8 mouse cellular contexts compared by ENCODE assay signal in genomic region chr5:81020281-81021005, GRCm38 (mm10). TPM values are rescaled to one million over a fixed set of nuclear protein-coding genes. Genes with fewer than 3 reads are reported as not detected.
DNase-seq lines count a peak whose midpoint lies in the region; ATAC-seq lines count a peak whose summit lies in the region.

No protein-coding gene starts in this region.

- peak; percentile 1 to 26 for DNase-seq in urinary bladder, adult 18-20 months (ENCODE audit: low spot score in 2 of 2)
- DNase-seq in urinary bladder, postnatal 10 days (ENCODE audit: low spot score), result no peak
- peak; percentile 81 for DNase-seq in embryonic facial prominence, embryonic 14.5 days (ENCODE audit: low spot score)
- peak; percentile 51 for DNase-seq in kidney, postnatal 14 days
- no peak for DNase-seq in liver, embryonic 13.5 days
- peak; percentile 83 for DNase-seq in neural tube, embryonic 11.5 days (ENCODE audit: low spot score)
- DNase-seq in urinary bladder, postnatal 36 days (ENCODE audit: low spot score in 2 of 2), result peak; percentile 12 to 25

- peak; percentile 42 for ATAC-seq in embryonic facial prominence, embryonic 14.5 days (ENCODE audit: low read depth)
- no peak for ATAC-seq in heart, embryonic 13.5 days (ENCODE audit: extremely low read depth, insufficient number of reproducible peaks, low FRiP score, low TSS enrichment)
- ATAC-seq in liver, embryonic 13.5 days (ENCODE audit: low read depth), result no peak
- peak; percentile 62 for ATAC-seq in neural tube, embryonic 11.5 days (ENCODE audit: insufficient read depth, low FRiP score, low TSS enrichment)

- H3K9ac ChIP-seq in embryonic facial prominence, embryonic 14.5 days (ENCODE audit: low read depth, low read length), result peak overlapping the region; percentile 82
- H3K9ac ChIP-seq in heart, embryonic 13.5 days, result peak overlapping the region; percentile 89
- no peak overlapping the region for H3K9ac ChIP-seq in liver, embryonic 13.5 days
- peak overlapping the region; percentile 90 for H3K9ac ChIP-seq in neural tube, embryonic 11.5 days (ENCODE audit: low read length)

- H3K36me3 ChIP-seq in embryonic facial prominence, embryonic 14.5 days (ENCODE audit: control insufficient read depth, insufficient read depth, low read length), result no peaks in the 10 kb centered on the region
- no peaks in the 10 kb centered on the region for H3K36me3 ChIP-seq in heart, embryonic 13.5 days
- H3K36me3 ChIP-seq in liver, embryonic 13.5 days, result no peaks in the 10 kb centered on the region
- no peaks in the 10 kb centered on the region for H3K36me3 ChIP-seq in neural tube, embryonic 11.5 days (ENCODE audit: control insufficient read depth, insufficient read depth, low read length)

- H3K27ac ChIP-seq in embryonic facial prominence, embryonic 14.5 days (replicated peaks; ENCODE audit: low read depth, low read length), result peak overlapping the region; percentile 91
- H3K27ac ChIP-seq in heart, embryonic 13.5 days (replicated peaks), result peak overlapping the region; percentile 84
- H3K27ac ChIP-seq in liver, embryonic 13.5 days, result no peak overlapping the region; the same call in 1 of the 2 replicates
- H3K27ac ChIP-seq in neural tube, embryonic 11.5 days (ENCODE audit: low read depth, low read length), result peak overlapping the region; percentile 96

- no peaks in the 10 kb centered on the region for H3K27me3 ChIP-seq in embryonic facial prominence, embryonic 14.5 days (replicated peaks; ENCODE audit: control insufficient read depth, insufficient read depth, low read length)
- H3K27me3 ChIP-seq in heart, embryonic 13.5 days (replicated peaks), result 0 out of 2 replicates have a peak, but pooled peaks cover 4% of the 10 kb centered on the region
- H3K27me3 ChIP-seq in liver, embryonic 13.5 days, result peaks cover 63% of the 10 kb centered on the region
- no peaks in the 10 kb centered on the region for H3K27me3 ChIP-seq in neural tube, embryonic 11.5 days (ENCODE audit: control insufficient read depth, insufficient read depth, low read length)

- H3K4me3 ChIP-seq in embryonic facial prominence, embryonic 14.5 days (ENCODE audit: low read depth, low read length), result peak overlapping the region; percentile 72
- H3K4me3 ChIP-seq in heart, embryonic 13.5 days, result peak overlapping the region; percentile 78
- H3K4me3 ChIP-seq in liver, embryonic 13.5 days (replicated peaks), result peak overlapping the region; percentile 53
- H3K4me3 ChIP-seq in neural tube, embryonic 11.5 days (ENCODE audit: low read depth, low read length), result peak overlapping the region; percentile 71

- H3K9me3 ChIP-seq in embryonic facial prominence, embryonic 14.5 days (ENCODE audit: control insufficient read depth, low read length), result no peaks in the 10 kb centered on the region
- no peaks in the 10 kb centered on the region for H3K9me3 ChIP-seq in heart, embryonic 13.5 days
- no peaks in the 10 kb centered on the region for H3K9me3 ChIP-seq in liver, embryonic 13.5 days (replicated peaks)
- H3K9me3 ChIP-seq in neural tube, embryonic 11.5 days (ENCODE audit: control insufficient read depth, low read length), result no peaks in the 10 kb centered on the region

- peaks cover 8% of the 10 kb centered on the region for H3K4me1 ChIP-seq in embryonic facial prominence, embryonic 14.5 days (ENCODE audit: control insufficient read depth, insufficient read depth, low read length)
- peaks cover 27% of the 10 kb centered on the region for H3K4me1 ChIP-seq in heart, embryonic 13.5 days
- H3K4me1 ChIP-seq in liver, embryonic 13.5 days (replicated peaks), result no peaks in the 10 kb centered on the region
- H3K4me1 ChIP-seq in neural tube, embryonic 11.5 days (ENCODE audit: control insufficient read depth, insufficient read depth, low read length), result peaks cover 16% of the 10 kb centered on the region

- peak overlapping the region; percentile 80 for H3K4me2 ChIP-seq in embryonic facial prominence, embryonic 14.5 days (ENCODE audit: low read depth, low read length)
- peak overlapping the region; percentile 90 for H3K4me2 ChIP-seq in heart, embryonic 13.5 days
- H3K4me2 ChIP-seq in liver, embryonic 13.5 days, result peak overlapping the region; percentile 65
- peak overlapping the region; percentile 70 for H3K4me2 ChIP-seq in neural tube, embryonic 11.5 days (ENCODE audit: low read depth)

- WGBS in embryonic facial prominence, embryonic 14.5 days, result 1% methylated on average over 49 of the region's 67 CpGs
- under 1% methylated on average over 58 of the region's 67 CpGs for WGBS in heart, embryonic 13.5 days
- WGBS in liver, embryonic 13.5 days (ENCODE audit: insufficient replicate concordance), result under 1% methylated on average over 55 of the region's 67 CpGs
- WGBS in neural tube, embryonic 11.5 days, result under 1% methylated on average over 38 of the region's 67 CpGs

RNA-seq across cellular contexts. Expression of gene Adgrl3, which starts 0.5 kb away (rescaled TPM):
- polyA plus RNA-seq in embryonic facial prominence, embryonic 14.5 days (2014; fragmentation: Nextera tagmentation; extraction: Ambion mirVana), result 26.0 and 29.5 TPM in 2 replicates
- 5.9 and 6.8 TPM in 2 replicates for polyA plus RNA-seq in heart, embryonic 13.5 days (2015; fragmentation: Nextera tagmentation; extraction: Ambion mirVana)
- polyA plus RNA-seq in liver, embryonic 13.5 days (2015; fragmentation: Nextera tagmentation; extraction: Ambion mirVana), result 1.9 and 2.0 TPM in 2 replicates
- polyA plus RNA-seq in neural tube, embryonic 11.5 days (2014; fragmentation: Nextera tagmentation; extraction: Ambion mirVana), result 25.0 and 25.1 TPM in 2 replicates

Comparison
In these comparisons a context has a peak if more than half of its experiments do, and no peak if none do; other contexts are left out.
1. DNase-seq: peak in urinary bladder, adult 18-20 months (2 of 2), embryonic facial prominence, embryonic 14.5 days (single experiment), kidney, postnatal 14 days (single experiment), neural tube, embryonic 11.5 days (single experiment) and urinary bladder, postnatal 36 days (2 of 2); none in urinary bladder, postnatal 10 days (single experiment) and liver, embryonic 13.5 days (single experiment).
2. ATAC-seq: peak in embryonic facial prominence, embryonic 14.5 days (single experiment) and neural tube, embryonic 11.5 days (single experiment); none in heart, embryonic 13.5 days (single experiment) and liver, embryonic 13.5 days (single experiment).
3. Peak in every context shown above with its lines, with median percentiles within 50 percentile points of each other: H3K4me2 ChIP-seq and H3K4me3 ChIP-seq.